Mouse (Mus musculus) MEL (cell line): Measurements from ENCODE around the gene St6galnac3. TPM values are rescaled to one million over a fixed set of nuclear protein-coding genes. Genes with fewer than 3 reads are reported as not detected.

Source experiments
- DNase-seq: peaks from one replicate; pipeline ENCODE4 v3.0.0; 2011; ENCODE audit warnings: low read depth, low spot score
- H3K27ac ChIP-seq: 2 replicates; pipeline ENCODE4 v1.5.1; 2012; ENCODE audit warnings: low read depth, mild to moderate bottlenecking, control low read depth, low read length, moderate library complexity; ENCODE audit not compliant: control insufficient read depth
- H3K27me3 ChIP-seq, 2 experiments: fragments of 150-350 bp in 1 of 2; sonication (generic) in 1 of 2; 2 replicates each; pipeline ENCODE4 v1.6.1; 2012; ENCODE audit warnings: low read length in 2 of 2, mild to moderate bottlenecking in 2 of 2, improper control_type of control experiment in 1 of 2, moderate library complexity in 1 of 2; ENCODE audit not compliant: insufficient read depth in 2 of 2, control insufficient read depth in 1 of 2
- H3K36me3 ChIP-seq, 2 experiments: 2 replicates each; pipeline ENCODE4 v1.6.1; 2012 to 2014; ENCODE audit warnings: low read length in 2 of 2, improper control_type of control experiment in 1 of 2, inconsistent platforms in 1 of 2, mild to moderate bottlenecking in 1 of 2; ENCODE audit not compliant: insufficient read depth in 2 of 2, control insufficient read depth in 1 of 2
- H3K4me1 ChIP-seq, 2 experiments: fragments of 150-350 bp in 1 of 2; sonication (generic) in 1 of 2; 2 replicates each; pipeline ENCODE4 v1.6.1; 2012; ENCODE audit warnings: low read length in 2 of 2, improper control_type of control experiment in 1 of 2, mild to moderate bottlenecking in 1 of 2; ENCODE audit not compliant: insufficient read depth in 2 of 2, control insufficient read depth in 1 of 2
- H3K4me3 ChIP-seq, 2 experiments: fragments of 150-350 bp in 1 of 2; sonication (generic) in 1 of 2; 2 replicates each; pipeline ENCODE4 v1.5.1; 2012; ENCODE audit warnings: low read depth in 2 of 2, low read length in 2 of 2, mild to moderate bottlenecking in 2 of 2, moderate library complexity in 2 of 2, control low read depth in 1 of 2, improper control_type of control experiment in 1 of 2; ENCODE audit not compliant: control insufficient read depth in 1 of 2, insufficient read depth in 1 of 2
- H3K79me2 ChIP-seq: 2 replicates; pipeline ENCODE4 v1.6.1; 2012; ENCODE audit warnings: mild to moderate bottlenecking, low read length, moderate library complexity; ENCODE audit not compliant: control insufficient read depth, poor library complexity, insufficient read depth
- H3K9ac ChIP-seq: 2 replicates; pipeline ENCODE4 v1.6.1; 2012; ENCODE audit warnings: low read depth, mild to moderate bottlenecking, control low read depth, low read length, moderate library complexity; ENCODE audit not compliant: control insufficient read depth, poor library complexity, severe bottlenecking
- H3K9me3 ChIP-seq: fragments of 150-350 bp; sonication (generic); replicated peaks from 2 replicates; pipeline ENCODE4 v1.6.1; 2012; ENCODE audit warnings: mild to moderate bottlenecking, low read length, improper control_type of control experiment, moderate library complexity; ENCODE audit not compliant: insufficient read depth
- BHLHE40 ChIP-seq: IDR thresholded peaks from 2 replicates; pipeline ENCODE4 v1.6.1; 2012; ENCODE audit warnings: low read depth, mild to moderate bottlenecking, inconsistent platforms, low read length, improper control_type of control experiment, borderline replicate concordance
- CHD1 ChIP-seq: IDR thresholded peaks from 2 replicates; pipeline ENCODE4 v1.6.1; 2012; ENCODE audit warnings: low read depth, mild to moderate bottlenecking, inconsistent platforms, low read length, improper control_type of control experiment
- CTCF ChIP-seq, 3 experiments: IDR thresholded peaks in 2 of 3; conservative IDR thresholded peaks in 1 of 3; 2 replicates each; pipeline ENCODE4 v1.5.1; 2011 to 2012; ENCODE audit warnings: low read length in 3 of 3, low read depth in 2 of 3, mild to moderate bottlenecking in 2 of 3, improper control_type of control experiment in 1 of 3, inconsistent platforms in 1 of 3, mixed read lengths in 1 of 3, moderate library complexity in 1 of 3; ENCODE audit not compliant: control insufficient read depth in 1 of 3, insufficient read depth in 1 of 3, poor library complexity in 1 of 3, severe bottlenecking in 1 of 3
- ELF1 ChIP-seq: IDR thresholded peaks from 2 replicates; pipeline ENCODE4 v1.6.1; 2014; ENCODE audit warnings: low read depth, mild to moderate bottlenecking, inconsistent platforms, low read length, improper control_type of control experiment, moderate library complexity
- EP300 ChIP-seq, 2 experiments: IDR thresholded peaks; 2 replicates each; pipeline ENCODE4 v1.6.1; 2011; ENCODE audit warnings: improper control_type of control experiment in 2 of 2, low read length in 2 of 2, low read depth in 1 of 2, mild to moderate bottlenecking in 1 of 2
- ETS1 ChIP-seq: IDR thresholded peaks from 2 replicates; pipeline ENCODE4 v1.6.1; 2012; ENCODE audit warnings: low read depth, mild to moderate bottlenecking, inconsistent platforms, low read length, improper control_type of control experiment, moderate library complexity
- GABPA ChIP-seq: IDR thresholded peaks from 2 replicates; pipeline ENCODE4 v1.6.1; 2012; ENCODE audit warnings: low read depth, mild to moderate bottlenecking, inconsistent platforms, low read length, improper control_type of control experiment, moderate library complexity
- GATA1 ChIP-seq: IDR thresholded peaks from 2 replicates; pipeline ENCODE4 v1.6.1; 2011; ENCODE audit warnings: low read depth, low read length, improper control_type of control experiment
- HCFC1 ChIP-seq: IDR thresholded peaks from 2 replicates; pipeline ENCODE4 v1.6.1; 2012; ENCODE audit warnings: low read depth, mild to moderate bottlenecking, inconsistent platforms, low read length, improper control_type of control experiment, moderate library complexity
- JUND ChIP-seq: IDR thresholded peaks from 2 replicates; pipeline ENCODE4 v1.6.1; 2011; ENCODE audit warnings: low read depth, mild to moderate bottlenecking, improper control_type of control experiment, low read length
- MAFK ChIP-seq: IDR thresholded peaks from 2 replicates; pipeline ENCODE4 v1.6.1; 2011; ENCODE audit warnings: low read depth, mild to moderate bottlenecking, low read length, improper control_type of control experiment, borderline replicate concordance
- MAX ChIP-seq: IDR thresholded peaks from 2 replicates; pipeline ENCODE4 v1.6.1; 2011; ENCODE audit warnings: low read length, improper control_type of control experiment
- MAZ ChIP-seq: IDR thresholded peaks from 2 replicates; pipeline ENCODE4 v1.6.1; 2012; ENCODE audit warnings: low read depth, mild to moderate bottlenecking, inconsistent platforms, low read length, improper control_type of control experiment
- MEF2A ChIP-seq: IDR thresholded peaks from 2 replicates; pipeline ENCODE4 v1.6.1; 2014; ENCODE audit warnings: low read depth, mild to moderate bottlenecking, inconsistent platforms, low read length, improper control_type of control experiment; ENCODE audit not compliant: poor library complexity, insufficient replicate concordance, severe bottlenecking; ENCODE audit errors: extremely low read depth
- MXI1 ChIP-seq: IDR thresholded peaks from 2 replicates; pipeline ENCODE4 v1.6.1; 2011; ENCODE audit warnings: mild to moderate bottlenecking, low read depth, low read length, improper control_type of control experiment
- MYB ChIP-seq: IDR thresholded peaks from 2 replicates; pipeline ENCODE4 v1.6.1; 2011; ENCODE audit warnings: mild to moderate bottlenecking, low read depth, low read length, improper control_type of control experiment
- MYC ChIP-seq: IDR thresholded peaks from 2 replicates; pipeline ENCODE4 v1.6.1; 2011; ENCODE audit warnings: low read depth, mild to moderate bottlenecking, low read length, improper control_type of control experiment, moderate library complexity
- NELFE ChIP-seq: IDR thresholded peaks from 2 replicates; pipeline ENCODE4 v1.6.1; 2011; ENCODE audit warnings: low read depth, low read length, improper control_type of control experiment
- POLR2A ChIP-seq, 2 experiments: IDR thresholded peaks; 2 replicates each; pipeline ENCODE4 v1.6.1; 2011 to 2012; ENCODE audit warnings: low read length in 2 of 2, mild to moderate bottlenecking in 2 of 2, control low read depth in 1 of 2, improper control_type of control experiment in 1 of 2, low read depth in 1 of 2, moderate library complexity in 1 of 2; ENCODE audit not compliant: control insufficient read depth in 1 of 2, insufficient read depth in 1 of 2, poor library complexity in 1 of 2
- POLR2AphosphoS2 ChIP-seq: IDR thresholded peaks from 2 replicates; pipeline ENCODE4 v1.6.1; 2011; ENCODE audit warnings: low read length, improper control_type of control experiment
- POLR2AphosphoS5 ChIP-seq: IDR thresholded peaks from 2 replicates; pipeline ENCODE4 v1.6.1; 2012; ENCODE audit warnings: low read depth, borderline replicate concordance, mild to moderate bottlenecking, inconsistent platforms, low read length, moderate library complexity, mixed read lengths
- RAD21 ChIP-seq: IDR thresholded peaks from 2 replicates; pipeline ENCODE4 v1.6.1; 2011; ENCODE audit warnings: mild to moderate bottlenecking, low read depth, low read length, improper control_type of control experiment
- RCOR1 ChIP-seq: IDR thresholded peaks from 2 replicates; pipeline ENCODE4 v1.6.1; 2012; ENCODE audit warnings: low read depth, mild to moderate bottlenecking, inconsistent platforms, low read length, improper control_type of control experiment
- SIN3A ChIP-seq: IDR thresholded peaks from 2 replicates; pipeline ENCODE4 v1.6.1; 2012; ENCODE audit warnings: low read length, improper control_type of control experiment, inconsistent platforms
- TAL1 ChIP-seq: IDR thresholded peaks from 2 replicates; pipeline ENCODE4 v1.6.1; 2012; ENCODE audit warnings: mild to moderate bottlenecking, inconsistent platforms, low read length, moderate library complexity, mixed read lengths
- TBP ChIP-seq: IDR thresholded peaks from 2 replicates; pipeline ENCODE4 v1.8.0; 2011; ENCODE audit warnings: low read depth, low read length, improper control_type of control experiment
- TCF12 ChIP-seq: IDR thresholded peaks from 2 replicates; pipeline ENCODE4 v1.6.1; 2014; ENCODE audit warnings: low read depth, mild to moderate bottlenecking, inconsistent platforms, low read length, improper control_type of control experiment, moderate library complexity
- UBTF ChIP-seq: IDR thresholded peaks from 2 replicates; pipeline ENCODE4 v1.6.1; 2012; ENCODE audit warnings: low read depth, mild to moderate bottlenecking, inconsistent platforms, low read length, improper control_type of control experiment, moderate library complexity, borderline replicate concordance; ENCODE audit not compliant: insufficient read depth
- USF1 ChIP-seq: IDR thresholded peaks from 2 replicates; pipeline ENCODE4 v1.6.1; 2014; ENCODE audit warnings: low read depth, mild to moderate bottlenecking, inconsistent platforms, low read length, improper control_type of control experiment, moderate library complexity
- USF2 ChIP-seq, 2 experiments: IDR thresholded peaks; 2 replicates each; pipeline ENCODE4 v1.6.1; 2011 to 2012; ENCODE audit warnings: improper control_type of control experiment in 2 of 2, low read length in 2 of 2, borderline replicate concordance in 1 of 2, inconsistent platforms in 1 of 2, low read depth in 1 of 2, mild to moderate bottlenecking in 1 of 2; ENCODE audit not compliant: insufficient read depth in 1 of 2
- ZC3H11A ChIP-seq: IDR thresholded peaks from 2 replicates; pipeline ENCODE4 v1.6.1; 2012; ENCODE audit warnings: low read depth, mild to moderate bottlenecking, inconsistent platforms, low read length, improper control_type of control experiment
- ZKSCAN1 ChIP-seq: IDR thresholded peaks from 2 replicates; pipeline ENCODE4 v1.6.1; 2012; ENCODE audit warnings: low read depth, mild to moderate bottlenecking, inconsistent platforms, low read length, improper control_type of control experiment, moderate library complexity
- ZMIZ1 ChIP-seq: IDR thresholded peaks from 2 replicates; pipeline ENCODE4 v1.6.1; 2012; ENCODE audit warnings: low read depth, mild to moderate bottlenecking, inconsistent platforms, low read length, improper control_type of control experiment, moderate library complexity
- ZNF384 ChIP-seq: IDR thresholded peaks from 2 replicates; pipeline ENCODE4 v1.6.1; 2012; ENCODE audit warnings: low read depth, mild to moderate bottlenecking, inconsistent platforms, low read length, improper control_type of control experiment
- polyA plus RNA-seq, 2 experiments: library from polyadenylated mRNA; stranded (reverse) in 1 of 2; unstranded in 1 of 2; fragments of >175 nt in 1 of 2; fragments of >200 nt in 1 of 2; gene quantifications; 2 replicates each; pipeline versions ENCODE4 v1.2.1 to v1.2.4; 2012; ENCODE audit warnings: low replicate concordance in 2 of 2, low read depth in 1 of 2; ENCODE audit not compliant: insufficient read length in 2 of 2, insufficient read depth in 1 of 2, missing spikeins in 1 of 2
- total RNA-seq: library from RNA; depleted of rRNA; stranded (reverse); fragments of 300-350 nt; gene quantifications from 2 replicates; pipeline ENCODE4 v1.2.3, GENCODE M21; 2012

Gene St6galnac3
- total and polyA plus RNA-seq, 3 experiments: 7.8 to 11.4 TPM; not detected in 1

DNA sequence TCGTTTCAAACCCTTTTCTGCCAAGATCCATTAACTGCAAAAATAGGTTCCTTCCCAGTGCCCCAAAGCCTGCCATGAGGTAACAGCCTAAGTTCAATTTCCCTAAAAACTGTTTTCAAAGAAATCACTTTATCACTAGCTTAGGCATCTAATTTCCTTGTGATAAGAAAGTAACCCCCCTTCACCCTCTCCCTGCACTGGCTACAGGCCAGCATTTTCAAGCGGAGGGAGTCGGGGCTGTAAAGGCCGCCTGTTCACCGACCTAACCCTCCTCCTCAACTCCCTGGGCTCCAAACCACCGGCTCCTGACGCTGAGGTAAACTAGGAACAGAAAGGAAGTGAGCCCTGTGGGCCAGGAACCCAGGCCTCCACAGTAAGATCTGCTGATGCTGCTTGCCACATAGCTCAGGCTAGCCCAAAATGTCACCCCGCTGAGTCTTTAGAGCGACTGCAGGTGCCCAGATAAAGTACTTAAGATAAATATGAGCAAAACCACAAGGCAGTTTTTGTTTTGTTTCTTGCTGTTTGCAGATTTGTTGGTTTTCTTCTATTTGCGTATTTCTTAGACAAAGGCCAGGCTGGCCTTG is 61.0 kb downstream of the St6galnac3 start:
- peak; percentile 83 for TF ChIP-seq RCOR1
- TF ChIP-seq SIN3A: peak; percentile 81; the same call in 1 of the 2 replicates
- no peak for TF ChIP-seq CTCF (IDR thresholded peaks at IDR 0.05 in 2 of 3, conservative IDR thresholded peaks at IDR 0.05 in 1 of 3; ENCODE audit: control insufficient read depth in 1 of 3, insufficient read depth in 1 of 3, low read depth in 2 of 3, low read length in 3 of 3, poor library complexity in 1 of 3, severe bottlenecking in 1 of 3)
- no peak for TF ChIP-seq USF1
- peak; percentile 33; the same call in 1 of the 2 replicates for TF ChIP-seq MAFK
- no peak for TF ChIP-seq NELFE
- no peak for TF ChIP-seq JUND
- no peak for TF ChIP-seq UBTF
- TF ChIP-seq ZNF384: no peak
- no peak for TF ChIP-seq ZC3H11A
- TF ChIP-seq GABPA: no peak
- peak; percentile 92 for TF ChIP-seq MAZ
- no peak for TF ChIP-seq POLR2AphosphoS5
- no peak; the same call in 1 of the 2 replicates for TF ChIP-seq ZMIZ1
- TF ChIP-seq CHD1: 0 out of 2 replicates have a peak, but pooled peaks have one; percentile 40
- TF ChIP-seq MAX: 0 out of 2 replicates have a peak, but pooled peaks have one; percentile 40
- peak; percentile 47; the same call in 1 of the 2 replicates for TF ChIP-seq MXI1
- TF ChIP-seq ZKSCAN1: no peak
- peak; percentile 87; the same call in 1 of the 2 replicates for TF ChIP-seq MYC
- TF ChIP-seq ELF1: no peak
- peak; percentile 87 to 88 for TF ChIP-seq EP300 (IDR thresholded peaks at IDR 0.05; ENCODE audit: low read depth in 1 of 2, low read length in 2 of 2)
- peak; percentile 91 for TF ChIP-seq GATA1
- TF ChIP-seq POLR2AphosphoS2: 0 out of 2 replicates have a peak, but pooled peaks have one; percentile 50
- TF ChIP-seq TCF12: peak; percentile 67
- TF ChIP-seq HCFC1: no peak
- TF ChIP-seq ETS1: peak; percentile 85
- TF ChIP-seq RAD21: no peak
- 0 out of 2 replicates have a peak, but pooled peaks have one; percentile 20 for TF ChIP-seq MEF2A
- TF ChIP-seq MYB: no peak
- no peak for TF ChIP-seq USF2 (IDR thresholded peaks at IDR 0.05; ENCODE audit: borderline replicate concordance in 1 of 2, insufficient read depth in 1 of 2, low read depth in 1 of 2, low read length in 2 of 2)
- 0 out of 2 replicates have a peak, but pooled peaks have one; percentile 24 for TF ChIP-seq TBP
- TF ChIP-seq POLR2A (IDR thresholded peaks at IDR 0.05; ENCODE audit: control insufficient read depth in 1 of 2, insufficient read depth in 1 of 2, low read depth in 1 of 2, low read length in 2 of 2, poor library complexity in 1 of 2): no peak
- no peak; the same call in 1 of the 2 replicates for TF ChIP-seq BHLHE40
- no peak for TF ChIP-seq TAL1
- no peaks in the 10 kb centered on the region for H3K27me3 ChIP-seq
- H3K79me2 ChIP-seq: no peaks in the 10 kb centered on the region
- peaks cover 0 to 28% of the 10 kb centered on the region in 2 experiments; a peak in 2 of 4 replicates for H3K36me3 ChIP-seq
- H3K27ac ChIP-seq: peak overlapping the region; percentile 66
- peaks cover 16 to 35% of the 10 kb centered on the region in 2 experiments for H3K4me1 ChIP-seq
- peak overlapping the region; percentile 40 for H3K9ac ChIP-seq
- no peaks in the 10 kb centered on the region for H3K9me3 ChIP-seq
- peak; percentile 88 for DNase-seq
- H3K4me3 ChIP-seq: no peak overlapping the region; a peak in 1 of 4 replicates
